Mouse (Mus musculus): ENCODE measurements around the gene Vps13a. TPM values are rescaled to one million over a fixed set of nuclear protein-coding genes. Genes with fewer than 3 reads are reported as not detected.

The Vps13a gene
- total RNA-seq, 1 experiment = 25.7 TPM

DNA sequence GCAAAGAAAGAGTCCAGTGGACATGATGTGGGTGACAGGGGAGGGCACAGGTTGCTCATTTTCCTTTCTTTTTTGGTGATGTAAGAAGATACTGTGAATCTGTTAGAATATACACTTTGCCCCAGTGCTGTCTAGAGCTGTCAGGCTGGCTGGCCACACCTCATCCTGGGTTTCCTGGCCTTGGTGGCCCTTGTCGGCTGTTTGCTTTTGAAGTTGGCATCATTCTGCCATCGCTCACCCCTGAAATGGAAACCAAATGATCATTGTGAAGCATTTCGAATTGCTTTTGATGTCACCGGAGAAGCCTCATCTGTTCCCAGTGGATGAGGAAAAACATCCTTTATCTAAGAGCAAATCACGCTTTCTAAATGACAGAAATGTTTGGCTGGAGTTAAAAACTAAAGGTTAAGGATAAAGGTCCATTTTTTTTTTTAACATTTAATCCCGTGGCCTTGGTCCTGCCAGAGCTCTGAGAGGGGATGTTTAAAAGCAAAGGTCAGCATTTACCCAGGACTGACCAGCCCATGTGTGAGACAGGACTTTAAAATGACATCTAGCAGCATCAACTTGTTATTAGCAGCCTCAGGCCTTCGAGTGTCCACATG is 201.0 kb downstream of the Vps13a start:
- in situ Hi-C loops (cut with MboI; ENCODE audit: low sequenced_read_pairs in 2 of 2, unreplicated experiment in 2 of 2) = no loop called here
- no peak for DNase-seq (ENCODE audit: low read depth, low spot score)
- H3K27ac ChIP-seq (ENCODE audit: insufficient read depth, low read depth, low read length, poor library complexity, severe bottlenecking) = no peak overlapping the region
- no peak for TF ChIP-seq HCFC1 (IDR thresholded peaks at IDR 0.05; ENCODE audit: borderline replicate concordance, insufficient read depth, low read length)
- no peak for TF ChIP-seq MAFK (IDR thresholded peaks at IDR 0.05; ENCODE audit: insufficient read depth, low read depth, low read length)
- no peak for TF ChIP-seq ZNF384 (IDR thresholded peaks at IDR 0.05; ENCODE audit: low read depth, low read length)
- no peak for TF ChIP-seq ZC3H11A (IDR thresholded peaks at IDR 0.05; ENCODE audit: borderline replicate concordance, low read depth, low read length)
- no peak for TF ChIP-seq CHD2 (IDR thresholded peaks at IDR 0.05; ENCODE audit: low read depth, low read length)
- H3K36me3 ChIP-seq (ENCODE audit: control insufficient read depth, insufficient read depth, low read length, poor library complexity, severe bottlenecking) = no peaks in the 10 kb centered on the region
- H3K4me3 ChIP-seq (ENCODE audit: insufficient read depth in 1 of 2, low read depth in 1 of 2, low read length in 2 of 2, poor library complexity in 1 of 2, severe bottlenecking in 1 of 2) = no peak overlapping the region
- H3K9me3 ChIP-seq (ENCODE audit: control insufficient read depth, insufficient read depth, low read depth, low read length) = no peaks in the 10 kb centered on the region
- H3K9ac ChIP-seq (ENCODE audit: insufficient read depth, low read depth, low read length, poor library complexity, severe bottlenecking) = no peak overlapping the region
- H3K4me1 ChIP-seq (ENCODE audit: control insufficient read depth in 2 of 2, insufficient read depth in 2 of 2, low read length in 2 of 2, poor library complexity in 1 of 2) = no peaks in the 10 kb centered on the region

DNA sequence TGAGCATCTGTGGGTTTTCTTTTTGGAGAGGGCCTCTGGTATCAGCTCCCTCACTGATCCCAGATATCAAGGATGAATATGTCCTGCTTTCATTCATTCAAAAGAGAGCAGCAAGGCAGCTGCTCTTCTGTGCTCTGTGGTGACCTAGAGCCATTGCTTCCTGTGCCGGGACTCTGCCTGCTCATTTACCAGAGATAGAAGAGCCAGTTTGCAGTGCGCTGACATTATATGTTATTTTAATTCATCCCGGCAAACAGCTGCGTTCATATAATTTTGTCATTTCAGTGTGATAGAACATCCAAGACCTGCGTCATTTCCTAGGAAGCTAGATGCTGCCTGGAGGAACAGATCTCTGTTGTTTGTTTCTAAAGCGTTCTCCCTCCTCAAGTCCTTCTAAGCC is 203.9 kb downstream of the Vps13a start:
- TF ChIP-seq HCFC1 (IDR thresholded peaks at IDR 0.05; ENCODE audit: borderline replicate concordance, insufficient read depth, low read length) (no peak), MAFK (IDR thresholded peaks at IDR 0.05; ENCODE audit: insufficient read depth, low read depth, low read length) (no peak), ZNF384 (IDR thresholded peaks at IDR 0.05; ENCODE audit: low read depth, low read length) (no peak), ZC3H11A (IDR thresholded peaks at IDR 0.05; ENCODE audit: borderline replicate concordance, low read depth, low read length) (no peak), CHD2 (IDR thresholded peaks at IDR 0.05; ENCODE audit: low read depth, low read length) (no peak)
- in situ Hi-C loops (cut with MboI; ENCODE audit: low sequenced_read_pairs in 2 of 2, unreplicated experiment in 2 of 2) = no loop called here
- no peak overlapping the region for H3K27ac ChIP-seq (ENCODE audit: insufficient read depth, low read depth, low read length, poor library complexity, severe bottlenecking)
- H3K4me3 ChIP-seq (ENCODE audit: insufficient read depth in 1 of 2, low read depth in 1 of 2, low read length in 2 of 2, poor library complexity in 1 of 2, severe bottlenecking in 1 of 2) = no peak overlapping the region
- H3K9ac ChIP-seq (ENCODE audit: insufficient read depth, low read depth, low read length, poor library complexity, severe bottlenecking) = no peak overlapping the region
- H3K36me3 ChIP-seq (ENCODE audit: control insufficient read depth, insufficient read depth, low read length, poor library complexity, severe bottlenecking) = no peaks in the 10 kb centered on the region
- no peaks in the 10 kb centered on the region for H3K9me3 ChIP-seq (ENCODE audit: control insufficient read depth, insufficient read depth, low read depth, low read length)
- no peak for DNase-seq (ENCODE audit: low read depth, low spot score)
- no peaks in the 10 kb centered on the region for H3K4me1 ChIP-seq (ENCODE audit: control insufficient read depth in 2 of 2, insufficient read depth in 2 of 2, low read length in 2 of 2, poor library complexity in 1 of 2)

Other genes starting within 250 kb of the Vps13a start
- gene Foxb2, start 92.9 kb upstream of the Vps13a start, total RNA-seq (2012; rRNA removed) = not detected in 2 replicates
- gene Prune2, start 175.2 kb upstream of the Vps13a start, total RNA-seq (2012; rRNA removed) = 42.0 and 47.9 TPM in 2 replicates

Data from ES-E14 (cell line).